Mouse (Mus musculus): ENCODE measurements around the gene Unc13a. TPM values are rescaled to one million over a fixed set of nuclear protein-coding genes. Genes with fewer than 3 reads are reported as not detected.

Gene Unc13a
- polyA plus RNA-seq, 1 experiment: 0.32 TPM

- peaks cover 7% of the 10 kb centered on the region; the same call in 1 of the 2 replicates for H3K4me1 ChIP-seq (ENCODE audit: control insufficient read depth, insufficient read depth, insufficient read length, low read length)
- H3K27ac ChIP-seq (replicated peaks; ENCODE audit: low read depth, low read length): no peak overlapping the region
- H3K4me3 ChIP-seq (ENCODE audit: insufficient read depth, low read depth, low read length): no peak overlapping the region
These were observed 73.2 kb downstream of the Unc13a start for GRCm38 (mm10) chr8:71598375-71598774.

DNA sequence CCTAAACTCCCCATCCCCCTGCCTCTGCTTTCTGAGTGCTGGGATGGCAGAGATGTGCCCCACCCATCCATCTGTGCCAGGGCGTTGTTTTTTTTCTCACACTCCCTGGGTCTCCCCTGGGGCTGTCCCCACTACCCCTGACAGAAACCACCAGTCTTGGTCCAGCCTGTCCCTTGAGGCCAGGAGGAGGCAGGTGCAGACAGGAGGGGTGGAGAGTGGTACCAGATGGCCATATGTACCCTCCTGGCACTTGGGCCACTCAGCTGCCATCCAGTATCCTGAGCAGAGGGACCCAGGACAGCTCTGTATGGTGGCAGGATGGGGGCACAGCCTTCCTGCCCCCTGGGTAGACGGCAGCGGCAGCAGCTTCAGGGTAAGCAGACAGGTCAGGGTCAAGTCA is 74.1 kb downstream of the Unc13a start, which contains the start of gene Fam129c:
Gene Fam129c (plus strand): TSS at position 198 of the 400 bp plus-strand sequence.
- Histone ChIP-seq H3K27ac (replicated peaks; ENCODE audit: low read depth, low read length) (no peak within 1 kb of the TSS), H3K4me1 (ENCODE audit: control insufficient read depth, insufficient read depth, insufficient read length, low read length) (peaks cover 10% of the 10 kb centered on the region), H3K4me3 (ENCODE audit: insufficient read depth, low read depth, low read length) (no peak within 1 kb of the TSS)

GRCm38 (mm10) chr8:71596798-71597197 is 74.8 kb downstream of the Unc13a start:
- no peak overlapping the region for H3K4me3 ChIP-seq (ENCODE audit: insufficient read depth, low read depth, low read length)
- no peak overlapping the region for H3K27ac ChIP-seq (replicated peaks; ENCODE audit: low read depth, low read length)
- peaks cover 10% of the 10 kb centered on the region for H3K4me1 ChIP-seq (ENCODE audit: control insufficient read depth, insufficient read depth, insufficient read length, low read length)

DNA sequence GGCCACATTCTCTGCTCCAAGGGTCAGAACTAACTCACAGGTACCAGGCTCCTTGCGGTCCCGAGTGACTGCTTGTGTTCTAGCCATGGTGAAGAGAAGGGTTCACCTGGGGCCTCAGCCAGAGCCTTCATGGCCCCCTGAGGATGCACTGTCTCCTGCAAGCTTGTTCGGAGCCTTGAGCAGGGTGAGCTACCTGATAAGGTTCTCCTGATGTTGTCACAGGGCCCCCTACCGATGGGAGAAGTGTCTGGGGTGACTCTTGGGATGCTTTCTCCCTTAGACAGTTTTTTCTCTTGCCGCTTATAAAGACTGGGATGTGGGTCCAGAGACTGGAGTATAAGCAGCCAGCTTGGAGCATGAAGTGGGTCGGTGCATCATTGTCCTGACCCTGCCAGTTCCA is 75.2 kb downstream of the Unc13a start:
- H3K4me1 ChIP-seq (ENCODE audit: control insufficient read depth, insufficient read depth, insufficient read length, low read length): peaks cover 10% of the 10 kb centered on the region
- H3K27ac ChIP-seq (replicated peaks; ENCODE audit: low read depth, low read length): no peak overlapping the region
- no peak overlapping the region for H3K4me3 ChIP-seq (ENCODE audit: insufficient read depth, low read depth, low read length)

- H3K4me3 ChIP-seq (ENCODE audit: insufficient read depth, low read depth, low read length): no peak overlapping the region
- peaks cover 12% of the 10 kb centered on the region for H3K4me1 ChIP-seq (ENCODE audit: control insufficient read depth, insufficient read depth, insufficient read length, low read length)
- no peak overlapping the region for H3K27ac ChIP-seq (replicated peaks; ENCODE audit: low read depth, low read length)
These were observed 75.7 kb downstream of the Unc13a start for GRCm38 (mm10) chr8:71595862-71596261.

DNA sequence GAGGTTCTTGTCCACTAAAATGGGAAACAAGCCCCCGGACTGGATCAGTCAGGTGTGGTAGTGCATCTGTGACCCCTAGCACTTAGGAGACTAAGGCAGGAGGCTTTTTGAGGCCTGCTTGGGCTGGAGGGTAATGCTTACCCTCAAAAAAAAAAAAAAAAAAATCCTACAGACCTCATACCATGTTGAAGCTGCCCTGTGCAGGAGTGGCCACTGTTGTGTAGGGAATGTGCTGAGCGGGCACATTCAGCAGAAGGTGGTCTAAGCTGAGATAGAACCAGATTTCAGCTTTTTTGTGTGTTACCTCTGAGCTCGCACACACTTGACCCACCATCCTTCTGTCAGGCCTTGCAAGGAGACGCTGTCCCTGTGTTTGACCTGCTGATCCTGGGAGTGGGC is 77.2 kb downstream of the Unc13a start:
- H3K27ac ChIP-seq (replicated peaks; ENCODE audit: low read depth, low read length): no peak overlapping the region
- H3K4me3 ChIP-seq (ENCODE audit: insufficient read depth, low read depth, low read length): no peak overlapping the region
- H3K4me1 ChIP-seq (ENCODE audit: control insufficient read depth, insufficient read depth, insufficient read length, low read length): peaks cover 12% of the 10 kb centered on the region

GRCm38 (mm10) chr8:71593556-71594323 is 77.8 kb downstream of the Unc13a start:
- H3K4me3 ChIP-seq (ENCODE audit: insufficient read depth, low read depth, low read length): no peak overlapping the region
- peaks cover 12% of the 10 kb centered on the region for H3K4me1 ChIP-seq (ENCODE audit: control insufficient read depth, insufficient read depth, insufficient read length, low read length)
- H3K27ac ChIP-seq (replicated peaks; ENCODE audit: low read depth, low read length): peak overlapping the region; percentile 88; the same call in 1 of the 2 replicates

- Histone ChIP-seq H3K4me1 (ENCODE audit: control insufficient read depth, insufficient read depth, insufficient read length, low read length) (peaks cover 12% of the 10 kb centered on the region), H3K27ac (replicated peaks; ENCODE audit: low read depth, low read length) (peak overlapping the region; percentile 88), H3K4me3 (ENCODE audit: insufficient read depth, low read depth, low read length) (peak overlapping the region; percentile 84)
These were observed 79.0 kb downstream of the Unc13a start for GRCm38 (mm10) chr8:71592374-71593170.

- H3K4me3 ChIP-seq (ENCODE audit: insufficient read depth, low read depth, low read length): peak within 1 kb of the TSS; percentile 84
- peaks cover 12% of the 10 kb centered on the region for H3K4me1 ChIP-seq (ENCODE audit: control insufficient read depth, insufficient read depth, insufficient read length, low read length)
- peak within 1 kb of the TSS; percentile 88 for H3K27ac ChIP-seq (replicated peaks; ENCODE audit: low read depth, low read length)
These were observed 79.8 kb downstream of the Unc13a start, which contains the start of gene Pgls for GRCm38 (mm10) chr8:71591471-71592373. Gene Pgls (plus strand): TSS chr8:71592176.

DNA sequence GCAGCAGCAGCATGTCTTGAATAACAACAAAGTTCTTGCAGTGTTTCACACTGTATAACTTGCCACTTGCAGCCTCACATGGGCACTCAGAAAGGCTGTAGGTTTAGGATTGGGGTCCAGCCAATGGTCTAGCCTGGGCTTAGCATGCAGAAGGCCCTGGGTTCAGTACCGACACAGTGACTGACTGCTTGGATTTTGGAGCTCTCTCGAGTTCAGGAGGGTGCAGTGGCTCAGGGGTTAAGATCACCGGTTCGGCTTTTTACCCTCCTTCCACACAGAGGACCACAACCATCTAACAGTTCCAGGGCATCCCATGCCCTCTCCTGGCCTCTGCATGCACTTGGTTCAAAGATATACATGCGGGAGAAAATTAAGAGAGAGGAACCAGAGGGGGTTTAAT is 80.5 kb downstream of the Unc13a start:
- H3K4me3 ChIP-seq (ENCODE audit: insufficient read depth, low read depth, low read length): peak overlapping the region; percentile 84
- no peak overlapping the region for H3K27ac ChIP-seq (replicated peaks; ENCODE audit: low read depth, low read length)
- peaks cover 12% of the 10 kb centered on the region for H3K4me1 ChIP-seq (ENCODE audit: control insufficient read depth, insufficient read depth, insufficient read length, low read length)

DNA sequence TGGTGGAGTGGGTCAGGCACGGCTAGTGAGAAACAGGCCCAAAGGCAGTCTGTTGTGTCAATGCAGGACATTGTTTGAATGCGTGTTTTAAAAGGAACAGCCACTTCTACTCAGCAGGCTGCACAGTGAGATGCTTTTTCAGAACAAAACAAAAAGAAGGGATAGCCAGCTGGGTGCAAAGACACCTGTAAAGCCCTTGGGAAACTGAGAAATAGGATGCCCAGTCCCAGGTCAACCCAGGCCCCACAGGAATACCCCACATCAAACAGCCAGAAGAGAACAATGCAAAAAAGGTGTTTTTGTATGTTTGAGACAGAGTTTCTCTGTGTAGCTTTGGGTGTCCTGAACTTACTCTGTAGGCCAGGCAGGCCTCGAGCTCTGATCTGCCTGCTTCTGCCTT is 82.8 kb downstream of the Unc13a start:
- Histone ChIP-seq H3K4me3 (ENCODE audit: insufficient read depth, low read depth, low read length) (no peak overlapping the region), H3K27ac (replicated peaks; ENCODE audit: low read depth, low read length) (no peak overlapping the region)

DNA sequence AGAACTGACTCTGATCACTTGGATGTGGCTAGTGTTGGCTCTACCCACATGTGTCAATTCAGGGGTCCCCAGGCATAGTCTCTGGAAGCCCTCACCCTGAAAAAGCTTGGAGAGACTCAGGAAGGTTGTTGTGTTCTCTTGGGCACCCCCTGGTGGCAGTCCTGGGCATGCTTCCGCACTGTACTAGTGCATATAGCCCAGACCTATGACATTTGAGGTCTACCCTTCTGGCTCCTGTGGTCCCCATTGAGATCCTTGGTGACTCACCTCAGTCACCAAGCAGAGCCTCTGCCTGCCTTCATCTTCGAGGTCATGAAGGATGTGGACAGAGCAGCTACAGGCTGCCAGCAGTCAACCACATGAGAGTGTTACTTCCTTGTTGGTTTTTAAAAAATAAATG is 84.7 kb downstream of the Unc13a start:
- H3K27ac ChIP-seq (replicated peaks; ENCODE audit: low read depth, low read length): no peak overlapping the region
- peaks cover 2% of the 10 kb centered on the region; the same call in 1 of the 2 replicates for H3K4me1 ChIP-seq (ENCODE audit: control insufficient read depth, insufficient read depth, insufficient read length, low read length)
- no peak overlapping the region for H3K4me3 ChIP-seq (ENCODE audit: insufficient read depth, low read depth, low read length)

More for the DNA sequence above, 82.8 kb downstream of the Unc13a start:
- H3K4me1 ChIP-seq (ENCODE audit: control insufficient read depth, insufficient read depth, insufficient read length, low read length): peaks cover 9% of the 10 kb centered on the region

DNA sequence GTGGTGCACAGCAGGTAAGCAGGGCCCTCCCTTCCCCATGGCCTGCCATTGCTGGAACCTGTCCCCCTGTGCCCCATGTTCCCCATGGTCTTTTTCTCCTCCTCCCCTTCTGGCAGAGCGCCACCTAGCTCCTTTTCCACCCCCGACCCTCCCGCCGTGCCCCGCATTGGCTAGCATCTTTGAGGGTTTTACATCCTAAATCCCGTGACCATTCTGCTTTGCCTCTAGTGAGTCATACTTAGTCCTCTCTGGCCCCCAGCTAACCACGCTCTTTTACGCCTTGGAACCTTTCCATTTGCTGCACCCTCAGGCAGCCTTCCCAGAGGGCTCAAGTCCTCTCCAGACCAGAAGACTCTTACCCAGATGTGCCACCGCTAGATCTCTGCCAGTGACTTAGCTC is 91.4 kb downstream of the Unc13a start:
- H3K27ac ChIP-seq (replicated peaks; ENCODE audit: low read depth, low read length): no peak overlapping the region
- H3K4me1 ChIP-seq (ENCODE audit: control insufficient read depth, insufficient read depth, insufficient read length, low read length): no peaks in the 10 kb centered on the region; the same call in 1 of the 2 replicates

GRCm38 (mm10) chr8:71579476-71579875 is 92.1 kb downstream of the Unc13a start:
- Histone ChIP-seq H3K4me3 (ENCODE audit: insufficient read depth, low read depth, low read length) (no peak overlapping the region), H3K27ac (replicated peaks; ENCODE audit: low read depth, low read length) (0 out of 2 replicates have a peak overlapping the region, but pooled peaks have one; percentile 29), H3K4me1 (ENCODE audit: control insufficient read depth, insufficient read depth, insufficient read length, low read length) (no peaks in the 10 kb centered on the region; the same call in 1 of the 2 replicates)

More for the DNA sequence above, 91.4 kb downstream of the Unc13a start:
- no peak overlapping the region for H3K4me3 ChIP-seq (ENCODE audit: insufficient read depth, low read depth, low read length)
